Mouse (Mus musculus) embryonic facial prominence, embryonic 15.5 days (tissue): Measurements from ENCODE around the gene Mark2. TPM values are rescaled to one million over a fixed set of nuclear protein-coding genes. Genes with fewer than 3 reads are reported as not detected.

Source experiments
- ATAC-seq: fragments of 200-750 bp; cut with Nextera tagmentation; 2 replicates; pipeline ENCODE4 v1.8.0; 2017; ENCODE audit warnings: low read depth, moderate TSS enrichment; ENCODE audit not compliant: insufficient number of reproducible peaks, low FRiP score, low TSS enrichment
- H3K27ac ChIP-seq: fragments of 300-500 bp; sonication (generic); replicated peaks from 2 replicates; pipeline ENCODE4 v1.5.1; 2015; ENCODE audit warnings: mild to moderate bottlenecking, inconsistent platforms
- H3K27me3 ChIP-seq: fragments of 300-500 bp; sonication (generic); 2 replicates; pipeline ENCODE4 v1.6.1; 2015; ENCODE audit warnings: inconsistent platforms
- H3K36me3 ChIP-seq: fragments of 300-500 bp; sonication (generic); 2 replicates; pipeline ENCODE4 v1.6.1; 2015; ENCODE audit warnings: mild to moderate bottlenecking, inconsistent platforms
- H3K4me1 ChIP-seq: fragments of 300-500 bp; sonication (generic); 2 replicates; pipeline ENCODE4 v1.6.1; 2015; ENCODE audit warnings: inconsistent platforms
- H3K4me2 ChIP-seq: fragments of 300-500 bp; sonication (generic); replicated peaks from 2 replicates; pipeline ENCODE4 v1.6.1; 2015; ENCODE audit warnings: mild to moderate bottlenecking, inconsistent platforms
- H3K4me3 ChIP-seq: fragments of 300-500 bp; sonication (generic); replicated peaks from 2 replicates; pipeline ENCODE4 v1.5.1; 2015; ENCODE audit warnings: mild to moderate bottlenecking, inconsistent platforms
- H3K9ac ChIP-seq: fragments of 300-500 bp; sonication (generic); 2 replicates; pipeline ENCODE4 v1.6.1; 2015; ENCODE audit warnings: inconsistent platforms
- H3K9me3 ChIP-seq: fragments of 300-500 bp; sonication (generic); replicated peaks from 2 replicates; pipeline ENCODE4 v1.6.1; 2016; ENCODE audit warnings: inconsistent platforms
- WGBS: fragments of 180-500 bp; shearing (Covaris S2); methylation state at CpG from one replicate; pipeline ENCODE4 v1.1.7; 2015; 5-methylcytosine and 5-hydroxymethylcytosine counted together
- polyA plus RNA-seq: library from polyadenylated mRNA; unstranded; fragments of >200 nt; fragmentation: Nextera tagmentation; extraction: Ambion mirVana; gene quantifications from 2 replicates; pipeline ENCODE4 v1.2.1, GENCODE M21; 2015

Mark2 gene
- polyA plus RNA-seq, 1 experiment from 2014 or later: 60.2 TPM

DNA sequence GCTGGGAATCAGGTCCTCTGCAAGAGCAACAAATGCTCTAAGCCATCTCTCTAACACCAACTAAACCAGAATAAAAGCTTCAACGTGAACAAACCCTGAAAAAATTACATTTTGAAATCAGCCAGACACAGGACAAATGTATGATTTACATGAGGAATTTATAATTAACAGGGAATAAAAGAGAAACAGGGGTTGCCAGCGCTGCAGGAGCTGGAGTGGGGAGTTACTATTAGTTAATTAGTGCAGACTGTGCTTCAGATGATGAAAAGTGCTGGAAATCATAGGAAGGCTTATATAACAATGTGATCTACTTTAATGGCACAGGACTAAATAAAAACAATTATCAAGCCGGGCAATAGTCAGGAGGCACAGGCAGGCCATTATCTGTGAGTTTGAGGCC is 20.3 kb downstream of the Mark2 start:
- Histone ChIP-seq H3K36me3 (no peaks in the 10 kb centered on the region), H3K27me3 (no peaks in the 10 kb centered on the region), H3K9me3 (no peaks in the 10 kb centered on the region), H3K9ac (no peak overlapping the region), H3K4me3 (no peak overlapping the region), H3K4me2 (no peak overlapping the region), H3K4me1 (no peaks in the 10 kb centered on the region), H3K27ac (no peak overlapping the region)
- WGBS: 84% methylated on average over 3 of the region's 3 CpGs
- ATAC-seq: no peak

- WGBS: 52% methylated on average over 2 of the region's 2 CpGs
- ATAC-seq: no peak
- Histone ChIP-seq H3K4me2 (no peak overlapping the region), H3K27ac (no peak overlapping the region), H3K36me3 (no peaks in the 10 kb centered on the region), H3K27me3 (no peaks in the 10 kb centered on the region), H3K4me3 (no peak overlapping the region), H3K9ac (no peak overlapping the region), H3K4me1 (peaks cover 4% of the 10 kb centered on the region), H3K9me3 (no peaks in the 10 kb centered on the region)
These were observed 21.5 kb downstream of the Mark2 start for GRCm38 (mm10) chr19:7320181-7320580.

GRCm38 (mm10) chr19:7317716-7318115 is 23.9 kb downstream of the Mark2 start:
- H3K4me1 ChIP-seq: peaks cover 10% of the 10 kb centered on the region
- H3K27ac ChIP-seq: no peak overlapping the region
- 76% methylated on average over 4 of the region's 4 CpGs for WGBS
- no peaks in the 10 kb centered on the region for H3K27me3 ChIP-seq
- no peaks in the 10 kb centered on the region for H3K9me3 ChIP-seq
- H3K4me2 ChIP-seq: no peak overlapping the region
- no peak for ATAC-seq
- H3K4me3 ChIP-seq: no peak overlapping the region
- no peaks in the 10 kb centered on the region for H3K36me3 ChIP-seq
- H3K9ac ChIP-seq: no peak overlapping the region

GRCm38 (mm10) chr19:7316822-7317221 is 24.8 kb downstream of the Mark2 start:
- no peak overlapping the region for H3K9ac ChIP-seq
- no peak overlapping the region for H3K4me3 ChIP-seq
- peaks cover 10% of the 10 kb centered on the region for H3K4me1 ChIP-seq
- 65% methylated on average over 4 of the region's 4 CpGs for WGBS
- no peaks in the 10 kb centered on the region for H3K27me3 ChIP-seq
- peak; percentile 34; the same call in 1 of the 2 replicates for ATAC-seq
- no peaks in the 10 kb centered on the region for H3K9me3 ChIP-seq
- no peak overlapping the region for H3K4me2 ChIP-seq
- no peaks in the 10 kb centered on the region for H3K36me3 ChIP-seq
- H3K27ac ChIP-seq: no peak overlapping the region

DNA sequence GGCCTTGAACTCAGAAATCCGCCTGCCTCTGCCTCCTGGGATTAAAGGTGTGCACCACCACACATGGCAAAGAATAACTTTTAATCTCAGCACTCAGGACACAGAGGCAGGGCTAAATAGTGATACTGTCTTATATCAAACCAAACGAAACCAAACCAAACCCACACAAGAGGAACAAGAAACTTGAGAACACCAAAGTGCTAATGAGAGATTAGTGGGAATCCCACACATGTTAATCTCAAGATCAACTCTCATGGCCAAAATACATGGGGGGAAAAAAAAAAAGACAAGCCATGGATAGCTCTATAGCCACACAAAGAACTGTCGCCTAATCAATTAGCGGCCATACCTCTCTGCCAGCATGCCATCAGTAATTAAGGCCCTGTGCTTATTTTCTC is 26.1 kb downstream of the Mark2 start:
- Histone ChIP-seq H3K27ac (no peak overlapping the region), H3K27me3 (no peaks in the 10 kb centered on the region), H3K9ac (no peak overlapping the region), H3K4me3 (no peak overlapping the region), H3K36me3 (no peaks in the 10 kb centered on the region), H3K4me2 (no peak overlapping the region), H3K9me3 (no peaks in the 10 kb centered on the region), H3K4me1 (peaks cover 22% of the 10 kb centered on the region)
- WGBS: 87% methylated on average over 4 of the region's 4 CpGs
- no peak for ATAC-seq

DNA sequence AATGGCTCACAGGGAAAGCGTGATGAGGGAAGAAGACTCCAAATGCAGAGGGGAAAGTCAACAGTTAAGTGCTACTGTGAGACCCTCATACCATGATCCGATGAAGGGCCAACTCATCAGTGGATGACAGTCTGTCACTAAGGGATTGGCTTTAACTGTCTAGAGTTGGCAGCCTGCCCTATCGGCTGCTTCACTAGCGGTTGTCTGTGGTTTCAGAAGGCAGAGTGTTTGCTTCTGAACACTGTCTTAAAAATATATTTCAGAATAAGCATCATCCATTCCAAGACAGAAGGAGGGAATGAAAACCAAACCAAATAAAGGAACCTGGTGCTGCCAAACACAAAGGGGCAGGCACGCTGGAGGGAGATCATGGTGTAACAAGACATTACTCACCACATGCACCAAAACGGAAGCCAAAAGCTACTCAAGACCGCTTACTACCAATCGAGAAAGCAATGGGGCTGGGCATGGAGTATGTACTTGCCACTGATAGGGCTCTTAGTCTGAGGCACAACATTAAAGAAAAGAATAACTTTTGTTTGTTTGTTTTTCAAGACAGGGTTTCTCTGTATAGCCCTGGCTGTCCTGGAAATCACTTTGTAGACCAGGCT is 26.6 kb downstream of the Mark2 start:
- WGBS: 63% methylated on average over 8 of the region's 8 CpGs

DNA sequence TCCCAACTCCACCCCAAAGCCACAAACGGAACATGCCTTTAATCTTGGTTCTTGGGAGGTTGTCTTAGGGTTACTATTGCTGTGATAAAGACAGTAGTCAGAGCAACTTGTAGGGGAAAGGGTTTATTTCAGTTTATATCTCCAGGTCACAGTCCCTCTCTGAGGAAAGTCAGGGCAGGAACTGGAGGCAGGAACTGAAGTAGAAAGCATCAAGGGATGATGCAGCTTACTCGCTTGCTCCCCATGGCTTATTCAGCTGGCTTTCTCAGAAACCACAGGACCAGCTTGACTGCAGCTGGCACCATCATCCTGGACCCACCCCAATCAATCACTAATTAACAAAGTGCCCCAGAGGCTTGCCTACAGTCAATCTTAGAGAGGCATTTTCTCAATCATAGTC is 28.0 kb downstream of the Mark2 start:
- no peak overlapping the region for H3K9ac ChIP-seq
- no peak for ATAC-seq
- H3K27me3 ChIP-seq: no peaks in the 10 kb centered on the region
- H3K4me1 ChIP-seq: peaks cover 40% of the 10 kb centered on the region
- no peak overlapping the region for H3K4me3 ChIP-seq
- 85% methylated on average over 2 of the region's 2 CpGs for WGBS
- no peak overlapping the region for H3K27ac ChIP-seq
- no peak overlapping the region for H3K4me2 ChIP-seq
- H3K9me3 ChIP-seq: no peaks in the 10 kb centered on the region
- no peaks in the 10 kb centered on the region for H3K36me3 ChIP-seq

More for the DNA sequence above, 26.6 kb downstream of the Mark2 start:
- H3K27me3 ChIP-seq: no peaks in the 10 kb centered on the region
- H3K27ac ChIP-seq: peak overlapping the region; percentile 31; the same call in 1 of the 2 replicates
- H3K36me3 ChIP-seq: no peaks in the 10 kb centered on the region
- H3K9me3 ChIP-seq: no peaks in the 10 kb centered on the region
- ATAC-seq: no peak
- peaks cover 27% of the 10 kb centered on the region for H3K4me1 ChIP-seq
- H3K4me3 ChIP-seq: no peak overlapping the region
- no peak overlapping the region for H3K4me2 ChIP-seq
- H3K9ac ChIP-seq: no peak overlapping the region

GRCm38 (mm10) chr19:7311306-7311705 is 30.4 kb downstream of the Mark2 start:
- no peak for ATAC-seq
- Histone ChIP-seq H3K9ac (no peak overlapping the region), H3K4me2 (peak overlapping the region; percentile 33), H3K9me3 (no peaks in the 10 kb centered on the region), H3K4me3 (no peak overlapping the region), H3K27me3 (no peaks in the 10 kb centered on the region), H3K36me3 (no peaks in the 10 kb centered on the region), H3K4me1 (peaks cover 63% of the 10 kb centered on the region), H3K27ac (peak overlapping the region; percentile 89)
- WGBS: 41% methylated on average over 10 of the region's 10 CpGs

DNA sequence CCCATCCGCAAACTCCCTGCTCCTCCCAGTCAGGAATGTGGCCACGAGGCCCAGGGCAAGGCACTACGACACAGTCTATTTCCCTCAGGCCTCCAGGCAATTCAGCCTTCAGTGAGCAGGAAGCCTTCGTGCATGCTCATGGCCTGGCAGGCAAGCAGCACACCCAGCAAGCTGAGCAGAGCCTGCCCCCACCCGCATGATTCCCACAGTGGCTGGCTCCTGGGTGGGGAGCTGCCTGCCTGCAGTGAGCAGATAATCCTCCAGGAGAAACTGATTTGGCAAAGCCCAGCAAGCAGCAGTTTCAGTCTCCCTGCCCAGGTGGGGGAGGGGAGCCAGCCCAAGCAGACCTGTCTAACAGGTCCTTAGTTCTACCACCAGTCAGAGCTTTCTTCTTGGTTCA is 31.0 kb downstream of the Mark2 start:
- ATAC-seq: peak; percentile 70
- no peak overlapping the region for H3K4me3 ChIP-seq
- peak overlapping the region; percentile 33 for H3K4me2 ChIP-seq
- no peaks in the 10 kb centered on the region for H3K27me3 ChIP-seq
- 14% methylated on average over 5 of the region's 5 CpGs for WGBS
- H3K36me3 ChIP-seq: no peaks in the 10 kb centered on the region
- H3K9ac ChIP-seq: no peak overlapping the region
- H3K9me3 ChIP-seq: no peaks in the 10 kb centered on the region
- peak overlapping the region; percentile 89 for H3K27ac ChIP-seq
- peaks cover 69% of the 10 kb centered on the region for H3K4me1 ChIP-seq

DNA sequence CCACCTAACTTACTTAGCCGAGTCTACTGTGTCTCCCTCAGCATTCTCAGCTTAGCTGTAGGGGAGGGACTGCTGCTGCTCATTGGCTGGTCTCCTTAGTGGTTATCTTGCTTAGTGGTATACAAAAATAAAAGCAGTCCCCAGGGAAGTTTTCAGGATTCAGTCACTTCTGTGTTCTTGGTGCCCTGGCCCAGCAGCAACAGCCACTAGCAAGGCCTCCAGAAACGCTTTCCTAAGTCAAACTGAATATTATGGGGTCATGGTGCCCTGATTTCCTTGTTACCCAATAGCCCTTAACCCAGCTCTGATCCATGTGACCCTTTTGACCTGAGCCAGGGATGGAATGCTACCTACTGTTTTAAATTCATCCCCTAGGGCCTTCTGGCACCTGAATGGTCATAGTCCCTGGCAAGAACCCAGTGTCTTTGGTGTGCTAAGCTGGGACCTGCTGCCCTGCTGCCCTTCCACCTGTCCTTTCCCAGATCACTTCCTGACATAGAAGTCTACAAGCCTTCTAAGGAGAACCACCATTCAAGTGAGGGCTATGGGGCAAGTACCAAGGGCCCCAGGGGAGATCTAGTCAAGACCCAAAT is 31.8 kb downstream of the Mark2 start:
- no peak overlapping the region for H3K9ac ChIP-seq
- H3K4me1 ChIP-seq: peaks cover 65% of the 10 kb centered on the region
- no peaks in the 10 kb centered on the region for H3K27me3 ChIP-seq
- no peaks in the 10 kb centered on the region for H3K9me3 ChIP-seq
- 56% methylated on average over 2 of the region's 2 CpGs for whole genome bisulfite sequencing
- H3K27ac ChIP-seq: peak overlapping the region; percentile 89
- H3K36me3 ChIP-seq: no peaks in the 10 kb centered on the region
- H3K4me3 ChIP-seq: no peak overlapping the region
- no peak overlapping the region for H3K4me2 ChIP-seq
- ATAC-seq: no peak

DNA sequence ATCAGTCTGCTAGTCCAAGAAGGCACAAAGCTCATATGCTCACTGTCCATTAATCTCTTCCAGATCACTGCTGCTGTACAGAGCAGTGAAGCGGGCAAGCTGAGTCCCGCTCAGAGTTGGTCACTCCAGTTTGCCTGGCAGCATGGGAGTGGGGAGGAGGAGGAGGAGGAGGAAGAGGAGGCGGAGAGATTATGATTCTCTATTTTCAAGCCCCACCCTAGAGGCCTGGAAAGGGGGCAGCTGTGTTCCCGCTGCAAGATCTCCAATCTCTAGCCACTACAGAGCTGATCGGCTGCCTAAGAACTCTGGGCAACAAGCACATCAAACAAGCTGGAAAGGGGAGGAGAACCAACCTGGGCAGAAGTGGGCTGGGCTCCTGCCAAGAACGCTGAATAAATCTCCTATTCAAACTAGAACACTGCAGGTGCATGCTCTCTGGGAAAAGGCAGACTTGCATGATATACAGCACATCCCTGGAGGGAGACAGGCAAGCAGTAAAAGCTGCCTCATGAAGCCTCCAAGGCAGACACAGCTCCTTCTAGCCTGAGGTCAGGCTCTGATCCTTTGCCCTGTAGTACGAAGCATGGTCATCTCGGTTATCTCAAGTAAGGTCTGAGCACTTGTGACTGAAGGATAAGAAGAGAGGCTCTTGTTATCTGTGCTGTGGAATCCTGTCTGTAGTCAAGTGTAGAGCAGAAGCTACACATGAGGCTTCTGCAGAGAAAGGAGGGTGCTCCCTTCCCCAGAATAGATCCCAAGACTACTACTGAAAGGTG is 33.5 kb downstream of the Mark2 start:
- 45% methylated on average over 8 of the region's 8 CpGs for WGBS
- no peak overlapping the region for H3K4me2 ChIP-seq
- H3K4me3 ChIP-seq: no peak overlapping the region
- no peaks in the 10 kb centered on the region for H3K9me3 ChIP-seq
- no peaks in the 10 kb centered on the region for H3K36me3 ChIP-seq
- peaks cover 62% of the 10 kb centered on the region for H3K4me1 ChIP-seq
- H3K9ac ChIP-seq: no peak overlapping the region
- no peaks in the 10 kb centered on the region for H3K27me3 ChIP-seq
- peak overlapping the region; percentile 75 for H3K27ac ChIP-seq
- ATAC-seq: peak; percentile 51
